Mouse (Mus musculus) kidney, embryonic 15.5 days (tissue): Measurements from ENCODE around the gene Mrps21. TPM values are rescaled to one million over a fixed set of nuclear protein-coding genes. Genes with fewer than 3 reads are reported as not detected.

Experiments
- ATAC-seq: fragments of 200-750 bp; cut with Nextera tagmentation; replicated peaks from 2 replicates; pipeline ENCODE4 v1.8.0; 2017; ENCODE audit warnings: moderate TSS enrichment; ENCODE audit not compliant: low FRiP score
- H3K27ac ChIP-seq: fragments of 300-500 bp; sonication (generic); 2 replicates; pipeline ENCODE4 v1.5.1; 2015; ENCODE audit warnings: mild to moderate bottlenecking, inconsistent platforms
- H3K27me3 ChIP-seq: fragments of 300-500 bp; sonication (generic); 2 replicates; pipeline ENCODE4 v1.6.1; 2015; ENCODE audit warnings: inconsistent platforms
- H3K36me3 ChIP-seq: fragments of 300-500 bp; sonication (generic); 2 replicates; pipeline ENCODE4 v1.6.1; 2015; ENCODE audit warnings: inconsistent platforms
- H3K4me1 ChIP-seq: fragments of 300-500 bp; sonication (generic); 2 replicates; pipeline ENCODE4 v1.6.1; 2015; ENCODE audit warnings: inconsistent platforms
- H3K4me2 ChIP-seq: fragments of 300-500 bp; sonication (generic); 2 replicates; pipeline ENCODE4 v1.6.1; 2015; ENCODE audit warnings: moderate library complexity, mild to moderate bottlenecking, inconsistent platforms
- H3K4me3 ChIP-seq: fragments of 300-500 bp; sonication (generic); replicated peaks from 2 replicates; pipeline ENCODE4 v1.5.1; 2015; ENCODE audit warnings: mild to moderate bottlenecking, inconsistent platforms
- H3K9ac ChIP-seq: fragments of 300-500 bp; sonication (generic); 2 replicates; pipeline ENCODE4 v1.6.1; 2015; ENCODE audit warnings: mild to moderate bottlenecking, inconsistent platforms
- H3K9me3 ChIP-seq: fragments of 300-500 bp; sonication (generic); replicated peaks from 2 replicates; pipeline ENCODE4 v1.6.1; 2016; ENCODE audit warnings: inconsistent platforms
- WGBS: fragments of 180-500 bp; shearing (Covaris S2); methylation state at CpG from one replicate; pipeline ENCODE4 v1.1.7; 2015; ENCODE audit warnings: mixed read lengths; 5-methylcytosine and 5-hydroxymethylcytosine counted together
- polyA plus RNA-seq: library from polyadenylated mRNA; unstranded; fragments of >200 nt; fragmentation: Nextera tagmentation; extraction: Ambion mirVana; gene quantifications from 2 replicates; pipeline ENCODE4 v1.2.1, GENCODE M21; 2015

Mrps21 gene
- polyA plus RNA-seq, 1 experiment from 2014 or later: 404 TPM

- H3K9ac ChIP-seq: no peak overlapping the region
- WGBS: 65% methylated on average over 2 of the region's 2 CpGs
These were observed 45.0 kb downstream of the Mrps21 start for GRCm38 (mm10) chr3:95826275-95826674.

GRCm38 (mm10) chr3:95820046-95821010, 51.0 kb downstream of the Mrps21 start:
- no peaks in the 10 kb centered on the region for H3K9me3 ChIP-seq
- H3K4me3 ChIP-seq: peak overlapping the region; percentile 81
- WGBS: 39% methylated on average over 10 of the region's 10 CpGs
- peak overlapping the region; percentile 62 for H3K9ac ChIP-seq
- ATAC-seq: no peak
- peak overlapping the region; percentile 100 for H3K27ac ChIP-seq
- H3K4me1 ChIP-seq: peaks cover 20% of the 10 kb centered on the region
- H3K36me3 ChIP-seq: 0 out of 2 replicates have a peak, but pooled peaks cover 3% of the 10 kb centered on the region
- no peaks in the 10 kb centered on the region for H3K27me3 ChIP-seq
- H3K4me2 ChIP-seq: peak overlapping the region; percentile 61

More at GRCm38 (mm10) chr3:95826275-95826674, 45.0 kb downstream of the Mrps21 start:
- H3K4me2 ChIP-seq: no peak overlapping the region
- H3K9me3 ChIP-seq: no peaks in the 10 kb centered on the region
- no peaks in the 10 kb centered on the region for H3K4me1 ChIP-seq
- no peak overlapping the region for H3K27ac ChIP-seq
- peaks cover 43% of the 10 kb centered on the region for H3K36me3 ChIP-seq
- no peaks in the 10 kb centered on the region for H3K27me3 ChIP-seq
- ATAC-seq: no peak
- H3K4me3 ChIP-seq: no peak overlapping the region

GRCm38 (mm10) chr3:95819351-95819985, 51.9 kb downstream of the Mrps21 start:
- Histone ChIP-seq H3K27ac (peak overlapping the region; percentile 100), H3K4me2 (peak overlapping the region; percentile 61), H3K27me3 (no peaks in the 10 kb centered on the region), H3K4me1 (peaks cover 20% of the 10 kb centered on the region), H3K4me3 (peak overlapping the region; percentile 81), H3K36me3 (no peaks in the 10 kb centered on the region), H3K9me3 (no peaks in the 10 kb centered on the region), H3K9ac (peak overlapping the region; percentile 62)
- ATAC-seq: peak; percentile 96
- WGBS: under 1% methylated on average over 49 of the region's 49 CpGs

GRCm38 (mm10) chr3:95818571-95819288, 52.6 kb downstream of the Mrps21 start, which contains the start of gene Rprd2:
Rprd2 (minus strand) TSS chr3:95818863.
- ATAC-seq: peak; percentile 55
- Histone ChIP-seq H3K9me3 (no peaks in the 10 kb centered on the region), H3K27me3 (no peaks in the 10 kb centered on the region), H3K36me3 (no peaks in the 10 kb centered on the region), H3K4me3 (peak within 1 kb of the TSS; percentile 81), H3K4me2 (peak within 1 kb of the TSS; percentile 61), H3K9ac (peak within 1 kb of the TSS; percentile 95), H3K4me1 (peaks cover 20% of the 10 kb centered on the region), H3K27ac (peak within 1 kb of the TSS; percentile 100)
- WGBS: under 1% methylated on average over 60 of the region's 60 CpGs

GRCm38 (mm10) chr3:95818026-95818511, 53.2 kb downstream of the Mrps21 start:
- no peaks in the 10 kb centered on the region for H3K27me3 ChIP-seq
- peak overlapping the region; percentile 100 for H3K27ac ChIP-seq
- peak; percentile 20; the same call in 1 of the 2 replicates for ATAC-seq
- under 1% methylated on average over 21 of the region's 21 CpGs for WGBS
- no peaks in the 10 kb centered on the region for H3K9me3 ChIP-seq
- H3K9ac ChIP-seq: peak overlapping the region; percentile 95
- peak overlapping the region; percentile 81 for H3K4me3 ChIP-seq
- H3K4me1 ChIP-seq: peaks cover 20% of the 10 kb centered on the region
- peak overlapping the region; percentile 61 for H3K4me2 ChIP-seq
- H3K36me3 ChIP-seq: no peaks in the 10 kb centered on the region

GRCm38 (mm10) chr3:95816681-95817080, 54.6 kb downstream of the Mrps21 start:
- Histone ChIP-seq H3K4me3 (peak overlapping the region; percentile 2; the same call in 1 of the 2 replicates), H3K9ac (no peak overlapping the region), H3K4me1 (peaks cover 20% of the 10 kb centered on the region), H3K27me3 (no peaks in the 10 kb centered on the region), H3K9me3 (no peaks in the 10 kb centered on the region), H3K36me3 (no peaks in the 10 kb centered on the region; the same call in 1 of the 2 replicates), H3K27ac (no peak overlapping the region), H3K4me2 (peak overlapping the region; percentile 61)
- 88% methylated on average over 3 of the region's 3 CpGs for WGBS
- no peak for ATAC-seq

Other genes with a start within 250 kb of the Mrps21 start
- gene Ensa, start 246.5 kb downstream of the Mrps21 start, polyA plus RNA-seq: 71.1 and 73.2 TPM in 2 replicates
- 51.2 and 54.4 TPM in 2 replicates for gene Mcl1, start 212.7 kb downstream of the Mrps21 start, polyA plus RNA-seq
- gene Adamtsl4, start 183.6 kb downstream of the Mrps21 start, polyA plus RNA-seq: 4.0 and 6.3 TPM in 2 replicates
- 177 and 231 TPM in 2 replicates for gene Ecm1, start 131.9 kb downstream of the Mrps21 start, polyA plus RNA-seq
- 47.3 and 58.4 TPM in 2 replicates for gene Tars2, start 111.3 kb downstream of the Mrps21 start, polyA plus RNA-seq
- 22.4 and 23.9 TPM in 2 replicates for gene Rprd2, start 52.7 kb downstream of the Mrps21 start, polyA plus RNA-seq
- 49.7 and 52.3 TPM in 2 replicates for gene Prpf3, start 15.6 kb downstream of the Mrps21 start, polyA plus RNA-seq
- gene Ciart, start 10.7 kb upstream of the Mrps21 start, polyA plus RNA-seq: 5.9 and 6.6 TPM in 2 replicates
- 38.0 and 42.3 TPM in 2 replicates for gene BC028528, start 20.5 kb upstream of the Mrps21 start, polyA plus RNA-seq
- 37.4 and 40.8 TPM in 2 replicates for gene Aph1a, start 22.4 kb upstream of the Mrps21 start, polyA plus RNA-seq
- gene Car14, start 33.2 kb upstream of the Mrps21 start, polyA plus RNA-seq: 17.3 and 22.5 TPM in 2 replicates
- 247 and 264 TPM in 2 replicates for gene Anp32e, start 57.7 kb upstream of the Mrps21 start, polyA plus RNA-seq
- 43.5 and 44.2 TPM in 2 replicates for gene Plekho1, start 124.5 kb upstream of the Mrps21 start, polyA plus RNA-seq
- gene Vps45, start 186.9 kb upstream of the Mrps21 start, polyA plus RNA-seq: 39.0 and 39.1 TPM in 2 replicates
- gene Otud7b, start 233.0 kb upstream of the Mrps21 start, polyA plus RNA-seq: 21.0 and 22.0 TPM in 2 replicates